Comparison of ENCODE assay signal across 12 mouse cellular contexts in the genomic region with DNA sequence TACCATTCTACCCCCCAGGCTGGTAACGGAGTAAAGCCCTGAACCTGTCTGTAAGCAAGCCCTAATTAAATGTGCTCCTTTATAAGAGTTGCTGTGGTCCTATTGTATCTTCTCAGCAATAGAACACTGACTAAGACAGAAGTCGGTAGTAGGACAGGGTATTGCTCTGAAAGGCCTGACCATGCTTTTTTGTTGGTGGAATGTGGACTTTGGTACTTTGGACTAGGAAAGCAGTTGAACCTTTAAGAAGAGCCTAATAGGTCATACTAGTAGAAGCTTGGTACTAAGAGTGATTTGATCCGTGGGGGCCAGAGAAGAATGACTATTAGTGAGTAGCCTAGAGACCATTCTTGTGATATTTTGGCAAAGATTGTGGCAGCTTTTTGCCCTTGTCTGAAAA.
"Had no signal": no experiment of that assay in that cellular context is flagged by ENCODE, and none has a peak within 500 bp of the region (broad histone marks: within the 10 kb centered on the region; RNA-seq: fewer than 3 reads in every experiment).

No protein-coding gene starts in this region.

- H3K27me3 ChIP-seq: midbrain, embryonic 13.5 days; stomach, embryonic 15.5 days had no signal

- H3K9me3 ChIP-seq: hindbrain, embryonic 10.5 days; limb, embryonic 10.5 days; stomach, embryonic 15.5 days had no signal

- H3K36me3 ChIP-seq: hindbrain, embryonic 10.5 days; limb, embryonic 10.5 days; midbrain, embryonic 13.5 days; stomach, embryonic 15.5 days had no signal

- ATAC-seq: lung, postnatal 0 days; midbrain, embryonic 13.5 days had no signal

- H3K4me3 ChIP-seq: hindbrain, embryonic 10.5 days; limb, embryonic 10.5 days; midbrain, embryonic 13.5 days; stomach, embryonic 15.5 days had no signal

- H3K4me1 ChIP-seq: hindbrain, embryonic 10.5 days; limb, embryonic 10.5 days; midbrain, embryonic 13.5 days; stomach, embryonic 15.5 days had no signal

- H3K4me2 ChIP-seq: hindbrain, embryonic 14.5 days; midbrain, embryonic 13.5 days; stomach, embryonic 15.5 days had no signal

- H3K27ac ChIP-seq: hindbrain, embryonic 10.5 days; hindbrain, embryonic 14.5 days; limb, embryonic 10.5 days; liver, embryonic 14.5 days; midbrain, embryonic 13.5 days; stomach, embryonic 15.5 days had no signal

- H3K9ac ChIP-seq: hindbrain, embryonic 14.5 days; liver, embryonic 14.5 days; midbrain, embryonic 13.5 days; stomach, embryonic 15.5 days had no signal

- DNase-seq: lung, adult 2 months; lung, postnatal 36 days; right cerebral cortex, postnatal 4 days; thymus, adult 2 months; thymus, postnatal 25 days had no signal
